Mouse (Mus musculus) C2C12 (cell line): Measurements from ENCODE around the gene Fam205a1.

Experiments
- CTCF ChIP-seq: IDR thresholded peaks from one replicate; pipeline ENCODE4 v1.5.1; 2011; ENCODE audit not compliant: control insufficient read depth, insufficient read depth, insufficient read length
- FOSL1 ChIP-seq: IDR thresholded peaks from one replicate; pipeline ENCODE4 v1.8.0; 2011; ENCODE audit warnings: mild to moderate bottlenecking, low read length; ENCODE audit not compliant: poor library complexity, insufficient read depth, severe bottlenecking
- MAX ChIP-seq: IDR thresholded peaks from one replicate; pipeline ENCODE4 v1.6.1; 2011; ENCODE audit warnings: mild to moderate bottlenecking, control low read depth
- MYOD1 ChIP-seq: IDR thresholded peaks from one replicate; pipeline ENCODE4 v1.6.1; 2011; ENCODE audit warnings: low read depth; ENCODE audit not compliant: control insufficient read depth, insufficient read length
- MYOG ChIP-seq: IDR thresholded peaks from one replicate; pipeline ENCODE4 v1.6.1; 2011; ENCODE audit not compliant: control insufficient read depth, insufficient read length; ENCODE audit errors: extremely low read depth
- USF1 ChIP-seq: IDR thresholded peaks from one replicate; pipeline ENCODE4 v1.6.1; 2011; ENCODE audit warnings: low read depth, mild to moderate bottlenecking, control low read depth, moderate library complexity

DNA sequence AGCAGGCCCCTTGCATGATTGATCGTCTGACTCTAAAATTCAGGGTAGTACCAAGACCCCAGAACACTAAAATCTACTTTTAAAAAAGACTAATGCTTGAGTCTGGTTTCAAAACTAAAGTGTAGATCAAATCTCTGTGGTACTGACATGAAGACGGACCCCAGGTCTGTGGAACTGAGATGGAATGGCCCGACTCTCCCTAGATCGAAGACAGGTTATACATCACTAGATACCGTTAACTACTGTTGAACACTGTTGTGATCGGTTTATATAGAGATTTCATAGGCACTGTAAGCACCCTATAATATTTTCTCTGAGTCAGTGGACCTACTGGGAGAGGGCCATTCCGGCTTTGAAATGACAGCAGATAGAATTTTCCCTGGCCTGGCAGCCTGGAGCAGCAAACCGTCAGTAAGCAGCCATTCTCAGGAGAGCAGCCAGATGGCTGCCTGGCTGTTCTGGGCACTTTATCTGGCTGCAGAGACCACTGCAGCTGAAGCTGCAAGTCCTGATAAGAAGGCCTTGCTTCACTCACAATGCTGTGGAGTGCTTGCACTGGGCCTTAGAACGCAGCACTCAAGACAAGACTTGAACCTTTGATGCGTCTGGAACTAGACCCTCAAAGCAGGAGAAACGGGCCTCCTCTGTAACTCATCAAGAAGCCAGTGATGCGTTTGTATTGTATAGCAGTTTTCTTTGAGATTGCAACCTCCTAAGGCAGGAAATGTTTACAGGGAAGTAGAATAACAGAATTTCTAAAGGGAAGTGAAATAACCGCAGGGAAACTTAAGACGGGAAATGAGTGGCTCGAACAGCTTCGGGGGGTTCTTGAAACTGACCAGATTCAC is 26.4 kb upstream of the Fam205a1 start:
- TF ChIP-seq CTCF, result no peak
- no peak for TF ChIP-seq USF1
- TF ChIP-seq MYOG, result no peak
- no peak for TF ChIP-seq MAX
- no peak for TF ChIP-seq MYOD1
- no peak for TF ChIP-seq FOSL1
